Mouse (Mus musculus) testis, postnatal 14 days (tissue): ENCODE results near the gene Wdr76.
"Not testable (repeated sequence)": the region's sequence is repeated elsewhere in the genome, so short reads cannot be mapped to it uniquely, and the experiment has no call there.

Source experiments
- DNase-seq: peaks from one replicate; pipeline ENCODE4 v3.0.0; 2021; ENCODE audit warnings: low spot score

Wdr76 gene

DNA sequence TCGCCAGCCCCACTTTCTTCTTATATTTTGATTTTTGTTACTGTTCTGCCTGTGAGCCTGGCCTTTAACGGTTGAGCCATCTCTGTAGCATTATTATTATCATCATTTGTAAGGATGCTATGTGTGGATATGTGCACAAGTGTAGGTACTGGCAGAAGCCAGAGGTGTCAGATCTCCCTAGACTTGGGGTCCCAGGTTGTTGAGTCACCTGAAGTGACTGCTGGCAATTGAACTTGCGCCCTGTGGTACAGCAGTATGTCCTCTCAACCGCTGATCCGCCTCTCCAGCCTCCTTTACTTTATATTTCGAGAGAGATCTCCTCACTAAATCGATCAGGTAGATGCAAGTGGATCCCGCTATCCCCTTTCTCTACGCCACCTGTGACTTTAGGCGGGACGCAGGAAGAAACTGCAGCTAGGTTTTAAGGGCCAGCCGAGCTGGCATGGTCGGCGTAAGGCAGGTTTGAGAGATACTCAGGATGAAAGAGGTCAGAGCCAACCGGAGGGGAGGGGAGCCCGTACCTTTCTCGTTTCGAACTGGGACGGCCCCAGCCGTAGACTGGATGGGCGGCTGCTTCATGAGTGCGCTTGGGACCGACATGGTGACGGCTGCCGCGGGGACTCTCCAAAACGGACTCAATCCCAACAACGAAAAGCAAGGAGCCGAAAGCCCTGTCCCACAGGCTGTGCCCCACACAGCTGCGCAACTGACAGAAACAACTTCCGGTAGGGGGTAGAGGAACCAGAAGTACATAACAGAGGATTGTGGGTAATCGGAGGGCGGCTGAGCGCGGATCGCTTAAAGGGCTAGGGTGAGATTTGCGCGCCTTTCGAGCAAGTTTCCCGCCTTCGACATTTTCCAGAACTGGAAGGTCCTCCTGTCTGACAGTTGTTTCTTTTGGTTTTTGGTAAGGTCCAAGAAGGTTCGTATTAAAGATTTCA is at the start of gene Wdr76, which contains the start of gene Mfap1a:
Gene Wdr76 (plus strand): TSS at position 782 of the 941 bp plus-strand sequence.
Gene Mfap1a (minus strand): TSS at position 724 of the 941 bp plus-strand sequence.
- DNase-seq: peak; percentile 88

DNA sequence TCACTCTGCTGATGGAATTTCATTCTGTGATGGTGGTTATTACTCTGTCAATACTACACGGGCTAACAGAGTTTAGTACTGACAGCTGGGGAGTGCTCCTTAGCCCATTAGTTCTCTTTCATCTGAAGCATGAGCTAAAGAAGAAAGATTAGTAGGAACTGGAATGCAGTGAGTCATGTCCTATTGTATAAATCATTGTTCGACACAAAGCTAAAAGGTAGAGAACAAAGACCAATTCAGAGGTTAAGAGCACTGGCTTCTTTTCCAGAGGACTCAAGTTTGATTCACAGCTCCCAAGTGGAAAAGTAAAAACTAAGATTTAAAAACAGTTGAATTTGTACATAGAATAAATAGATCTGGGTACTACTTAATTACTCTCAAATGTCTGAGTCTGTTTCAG is 46.5 kb upstream of the Wdr76 start:
- no peak for DNase-seq

DNA sequence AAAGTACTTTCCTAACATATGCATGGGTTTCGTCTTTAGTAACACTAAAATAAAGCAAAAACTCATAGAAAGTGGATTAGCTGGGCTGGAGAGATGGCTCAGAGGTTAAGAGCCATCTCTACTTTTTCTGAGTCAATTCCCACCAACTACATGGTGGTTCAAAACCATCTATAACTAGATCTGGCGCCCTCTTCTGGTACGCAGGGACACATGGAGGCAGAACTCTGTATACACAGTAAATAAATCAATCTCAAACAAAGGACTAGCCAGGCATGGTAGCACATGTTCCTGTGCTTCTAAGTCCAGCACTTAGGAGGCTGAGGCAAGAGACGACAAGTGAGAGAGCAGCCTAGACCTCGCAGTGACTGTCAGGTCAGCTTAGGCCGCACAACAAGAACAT is 37.5 kb upstream of the Wdr76 start:
- not testable (repeated sequence) for DNase-seq

DNA sequence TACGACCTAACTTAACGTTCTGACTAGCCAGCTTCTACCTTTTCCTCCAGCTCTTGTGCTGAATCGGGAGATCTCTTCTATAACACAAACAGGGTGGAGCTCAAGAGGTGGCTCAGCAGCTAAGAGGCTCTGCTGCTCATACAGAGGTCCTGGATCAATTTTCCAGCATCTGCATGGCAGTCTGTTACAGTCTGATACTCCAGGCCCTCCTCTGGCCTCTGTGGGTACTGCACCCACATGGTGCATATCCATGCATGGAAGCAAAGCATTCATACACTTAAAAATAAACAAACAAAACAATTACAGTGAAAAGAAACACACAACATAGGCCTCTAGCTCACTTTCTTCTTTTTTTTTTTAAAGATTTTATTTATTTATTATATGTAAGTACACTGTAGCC is 33.7 kb upstream of the Wdr76 start:
- DNase-seq: not testable (repeated sequence)

DNA sequence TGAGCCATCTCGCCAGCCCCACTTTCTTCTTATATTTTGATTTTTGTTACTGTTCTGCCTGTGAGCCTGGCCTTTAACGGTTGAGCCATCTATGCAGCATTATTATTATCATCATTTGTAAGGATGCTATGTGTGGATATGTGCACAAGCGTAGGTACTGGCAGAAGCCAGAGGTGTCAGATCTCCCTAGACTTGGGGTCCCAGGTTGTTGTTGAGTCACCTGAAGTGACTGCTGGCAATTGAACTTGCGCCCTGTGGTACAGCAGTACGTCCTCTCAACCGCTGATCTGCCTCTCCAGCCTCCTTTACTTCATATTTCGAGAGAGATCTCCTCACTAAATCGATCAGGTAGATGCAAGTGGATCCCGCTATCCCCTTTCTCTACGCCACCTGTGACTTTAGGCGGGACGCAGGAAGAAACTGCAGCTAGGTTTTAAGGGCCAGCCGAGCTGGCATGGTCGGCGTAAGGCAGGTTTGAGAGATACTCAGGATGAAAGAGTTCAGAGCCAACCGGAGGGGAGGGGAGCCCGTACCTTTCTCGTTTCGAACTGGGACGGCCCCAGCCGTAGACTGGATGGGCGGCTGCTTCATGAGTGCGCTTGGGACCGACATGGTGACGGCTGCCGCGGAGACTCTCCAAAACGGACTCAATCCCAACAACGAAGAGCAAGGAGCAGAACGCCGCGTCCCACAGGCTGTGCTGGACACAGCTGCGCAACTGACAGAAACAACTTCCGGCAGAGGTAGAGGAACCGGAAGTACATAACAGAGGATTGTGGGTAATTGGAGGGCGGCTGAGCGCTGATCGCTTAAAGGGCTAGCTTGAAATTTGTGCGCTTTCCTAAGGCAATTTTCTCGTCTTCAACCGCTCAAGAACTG is 33.0 kb upstream of the Wdr76 start, which contains the start of gene Mfap1b:
Gene Mfap1b (minus strand): TSS at position 767 of the 879 bp plus-strand sequence.
- DNase-seq: peak; percentile 84

DNA sequence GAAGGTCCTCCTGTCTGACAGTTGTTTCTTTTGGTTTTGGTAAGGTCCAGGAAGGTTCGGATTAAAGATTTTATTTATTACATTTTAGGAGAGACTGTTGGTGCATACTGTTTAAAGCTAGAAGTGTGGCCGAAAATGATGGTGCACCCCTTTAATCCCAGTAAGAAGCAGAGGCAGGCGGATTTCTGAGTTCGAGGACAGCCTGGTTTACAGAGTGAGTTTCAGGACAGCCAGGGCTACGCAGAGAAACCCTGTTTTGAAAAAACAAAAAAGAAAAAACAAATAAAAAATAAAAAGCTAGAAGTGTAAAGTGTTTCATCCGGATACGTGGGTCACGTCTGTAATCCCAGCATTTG is 32.4 kb upstream of the Wdr76 start:
- DNase-seq: no peak

DNA sequence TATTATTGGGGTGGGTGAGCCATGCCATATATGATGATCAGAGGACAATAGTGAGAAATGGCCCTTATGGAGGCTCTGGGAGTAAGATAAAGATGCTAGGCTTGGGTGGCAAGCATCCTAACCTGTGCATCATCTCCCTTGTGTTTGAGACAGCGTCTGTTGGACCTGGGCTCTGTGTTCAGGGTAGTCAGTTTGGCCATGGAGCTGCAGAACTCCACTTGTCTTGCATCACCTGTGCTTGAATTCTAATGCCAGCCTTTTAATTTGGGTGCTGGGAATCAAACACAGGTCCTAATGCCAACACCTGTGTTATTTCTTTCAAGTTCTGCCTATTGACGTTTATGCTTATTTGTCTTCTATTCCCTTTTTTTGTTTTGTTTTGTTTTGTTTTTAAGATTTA is 31.2 kb upstream of the Wdr76 start:
- DNase-seq: not testable (repeated sequence)

DNA sequence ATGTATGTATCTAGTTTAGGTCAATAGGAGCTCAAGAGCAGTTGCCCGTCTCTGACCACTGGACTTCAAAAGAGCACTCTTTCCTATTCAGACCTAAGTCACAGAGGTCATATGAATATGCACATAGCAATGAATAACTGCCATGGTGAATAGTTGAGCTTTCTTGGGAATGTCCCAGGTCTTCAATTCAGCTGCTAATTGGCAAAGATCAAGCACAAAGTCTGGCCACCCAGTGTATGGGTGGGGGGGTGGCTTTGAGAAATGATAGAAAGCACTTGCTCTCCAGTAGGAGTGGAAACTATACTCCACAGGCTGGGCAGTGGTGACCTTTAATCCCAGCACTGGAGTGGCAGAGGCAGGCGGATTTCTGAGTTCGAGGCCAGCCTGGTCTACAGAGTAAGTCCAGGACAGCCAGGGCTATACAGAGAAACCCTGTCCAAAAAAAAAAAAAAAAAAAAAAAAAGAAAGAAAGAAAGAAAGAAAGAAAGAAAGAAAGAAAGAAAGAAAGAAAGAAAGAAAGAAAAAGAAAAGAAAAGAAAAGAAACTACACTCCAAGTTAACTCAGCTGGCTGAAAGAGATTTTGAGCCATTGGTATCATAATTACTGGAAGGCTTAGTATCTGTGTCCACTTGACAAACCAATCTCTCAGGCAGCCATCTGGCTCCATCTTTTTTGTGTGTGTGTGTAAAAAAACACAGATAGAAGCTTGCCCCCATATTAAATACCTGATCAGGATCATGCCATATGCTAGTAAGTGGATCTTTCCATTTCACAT is 28.8 kb upstream of the Wdr76 start:
- no peak for DNase-seq

DNA sequence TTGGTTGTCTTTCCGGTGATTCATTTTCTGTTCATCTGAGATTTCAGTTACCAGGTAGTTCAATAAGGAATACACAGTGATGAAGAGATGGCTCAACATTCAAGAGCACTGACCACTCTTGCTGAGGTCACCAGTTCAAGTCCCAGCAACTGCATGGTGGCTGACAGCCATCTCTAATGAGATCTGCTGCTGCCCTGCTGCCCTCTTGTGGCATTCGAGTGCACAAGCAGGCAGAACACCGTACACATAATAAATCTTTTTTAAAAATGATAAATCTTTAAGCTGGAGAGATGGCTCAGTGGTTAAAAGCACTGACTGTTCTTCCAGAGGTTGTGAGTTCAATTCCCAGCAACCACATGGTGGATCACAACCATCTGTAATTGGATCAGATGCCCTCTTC is 26.0 kb upstream of the Wdr76 start:
- DNase-seq: no peak

DNA sequence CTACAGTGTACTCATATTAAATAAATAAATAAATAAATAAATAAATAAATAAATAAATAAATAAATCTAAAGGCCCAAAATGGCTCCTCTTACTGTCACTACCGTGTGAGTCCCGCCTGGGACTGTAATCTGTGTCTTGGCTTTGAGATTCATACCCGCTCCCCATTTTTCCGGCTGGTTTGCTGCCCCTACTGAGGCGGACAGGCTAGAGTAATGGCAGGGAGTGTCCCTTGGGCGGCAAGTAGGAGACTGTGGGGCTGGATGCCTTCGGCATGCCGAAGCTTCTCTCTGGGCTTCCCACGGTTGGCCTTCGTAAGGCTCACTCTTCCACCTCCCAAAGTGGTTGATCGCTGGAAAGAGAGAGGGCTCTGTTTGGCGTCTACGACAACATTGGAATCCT is 25.6 kb upstream of the Wdr76 start:
- not testable (repeated sequence) for DNase-seq

DNA sequence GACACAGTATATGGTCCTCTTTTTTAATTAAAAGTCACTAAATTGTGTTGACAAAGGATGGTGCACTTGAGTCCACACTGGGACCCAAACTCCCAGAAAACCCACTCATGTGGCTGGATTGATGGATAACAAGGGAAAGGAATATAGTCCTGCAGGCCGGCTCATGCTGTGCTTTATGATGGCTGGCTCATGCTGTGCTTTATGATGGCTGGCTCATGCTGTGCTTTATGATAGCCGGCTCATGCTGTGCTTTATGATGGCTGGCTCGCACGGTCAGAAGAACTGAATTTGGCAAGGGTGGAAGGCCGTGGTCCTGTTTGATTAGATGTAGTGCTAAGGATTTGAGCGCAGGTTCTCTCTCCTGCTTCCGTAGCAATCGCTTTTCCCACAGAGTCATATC is 22.9 kb upstream of the Wdr76 start:
- no peak for DNase-seq

DNA sequence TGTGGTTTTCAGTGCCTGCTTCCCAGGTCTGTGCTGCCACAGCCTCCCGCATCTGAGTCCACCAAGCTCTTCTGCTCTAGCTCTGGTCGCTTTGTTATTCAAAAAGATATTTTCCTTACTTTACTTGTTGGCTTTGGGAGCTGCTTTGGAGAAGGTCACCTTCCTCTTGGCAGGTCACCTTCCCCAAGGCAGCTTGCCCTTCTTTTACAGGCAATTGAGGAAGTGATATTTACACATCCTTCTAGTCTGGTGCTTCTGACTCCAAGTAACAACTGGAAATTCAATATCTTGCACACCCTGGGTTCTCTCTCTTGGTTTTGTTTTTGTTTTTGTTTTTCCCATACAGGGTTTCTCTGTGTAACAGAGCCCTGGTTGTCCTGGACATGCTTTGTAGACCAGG is 22.1 kb upstream of the Wdr76 start:
- not testable (repeated sequence) for DNase-seq

DNA sequence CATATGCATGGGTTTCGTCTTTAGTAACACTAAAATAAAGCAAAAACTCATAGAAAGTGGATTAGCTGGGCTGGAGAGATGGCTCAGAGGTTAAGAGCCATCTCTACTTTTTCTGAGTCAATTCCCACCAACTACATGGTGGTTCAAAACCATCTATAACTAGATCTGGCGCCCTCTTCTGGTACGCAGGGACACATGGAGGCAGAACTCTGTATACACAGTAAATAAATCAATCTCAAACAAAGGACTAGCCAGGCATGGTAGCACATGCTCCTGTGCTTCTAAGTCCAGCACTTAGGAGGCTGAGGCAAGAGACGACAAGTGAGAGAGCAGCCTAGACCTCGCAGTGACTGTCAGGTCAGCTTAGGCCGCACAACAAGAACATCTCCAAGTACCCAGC is 5.0 kb upstream of the Wdr76 start:
- DNase-seq: not testable (repeated sequence)

DNA sequence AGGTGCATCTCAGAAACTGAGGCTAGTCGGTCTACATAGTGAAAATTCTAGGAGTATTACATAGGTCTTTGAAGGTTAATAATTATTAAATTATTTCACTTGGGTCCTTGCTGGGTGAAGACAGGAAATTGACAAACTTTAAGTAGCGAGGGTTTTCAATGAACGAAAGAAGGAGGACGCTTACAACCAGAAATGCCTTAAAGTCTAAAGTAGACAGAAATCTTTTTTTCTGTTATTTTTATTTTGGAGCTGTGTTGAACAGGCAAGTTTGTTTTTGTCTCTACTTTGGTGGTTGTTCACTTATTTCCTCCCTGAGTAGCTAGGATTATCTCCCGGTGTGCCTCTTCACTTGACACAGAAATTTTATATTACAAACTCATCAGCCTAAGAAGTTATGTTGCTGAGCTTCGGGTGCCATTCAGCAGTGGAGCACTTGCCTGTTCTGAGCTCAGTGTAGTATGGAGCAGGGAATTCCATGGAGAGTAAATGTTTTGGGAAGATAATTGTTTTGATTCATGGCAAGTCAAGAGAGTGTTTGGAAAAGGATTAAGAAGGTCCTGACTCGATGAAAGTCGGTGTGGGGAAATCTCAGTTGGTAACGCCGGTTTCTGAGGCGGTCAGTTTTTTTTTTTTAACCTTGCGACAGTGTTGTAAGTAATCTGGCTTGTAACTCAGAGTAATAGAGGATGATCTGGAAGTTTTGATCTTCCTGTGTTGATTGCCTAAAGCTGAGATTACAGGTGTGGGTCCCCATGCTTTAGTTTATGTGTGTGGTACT is 839 bp downstream of the Wdr76 start:
- DNase-seq: no peak

DNA sequence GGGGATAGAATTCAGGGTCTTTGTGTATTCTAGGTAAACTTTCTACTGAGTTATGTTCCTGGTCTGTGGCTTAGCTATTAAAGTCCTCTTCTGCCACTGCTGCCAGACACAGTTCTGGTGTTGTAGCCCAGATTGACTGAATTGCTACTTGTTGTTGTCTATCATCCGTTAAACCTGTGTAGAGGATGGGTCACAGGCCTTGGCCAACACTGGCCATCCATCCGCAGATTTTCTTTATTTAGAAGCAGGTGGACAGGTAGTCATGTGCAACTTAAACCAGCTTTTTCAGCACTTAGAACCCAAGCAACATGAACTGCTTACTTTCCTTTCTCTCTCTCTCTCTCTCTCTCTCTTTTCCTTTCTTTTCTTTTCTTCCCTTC is 1.4 kb downstream of the Wdr76 start:
- no peak for DNase-seq

DNA sequence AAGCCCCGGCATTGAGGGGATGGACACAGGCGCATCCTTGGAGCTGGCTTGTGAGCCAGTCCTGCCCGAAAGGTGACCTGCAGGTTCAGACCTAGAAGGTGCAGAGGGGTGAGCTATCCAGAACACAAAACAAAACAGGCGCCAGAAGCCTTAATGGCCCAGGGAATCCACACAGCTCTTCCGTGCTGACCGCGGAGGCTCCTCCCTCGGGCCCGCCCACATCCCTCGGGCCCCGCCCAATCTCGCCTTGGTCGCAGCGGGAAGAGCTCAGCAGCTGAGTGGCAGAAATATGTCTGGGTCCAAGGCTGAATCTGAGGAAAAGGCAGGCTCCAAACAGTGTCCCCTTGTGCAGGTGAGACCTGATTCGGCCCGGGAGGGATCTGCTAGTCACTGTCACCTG is 3.1 kb downstream of the Wdr76 start:
- peak; percentile 83 for DNase-seq

DNA sequence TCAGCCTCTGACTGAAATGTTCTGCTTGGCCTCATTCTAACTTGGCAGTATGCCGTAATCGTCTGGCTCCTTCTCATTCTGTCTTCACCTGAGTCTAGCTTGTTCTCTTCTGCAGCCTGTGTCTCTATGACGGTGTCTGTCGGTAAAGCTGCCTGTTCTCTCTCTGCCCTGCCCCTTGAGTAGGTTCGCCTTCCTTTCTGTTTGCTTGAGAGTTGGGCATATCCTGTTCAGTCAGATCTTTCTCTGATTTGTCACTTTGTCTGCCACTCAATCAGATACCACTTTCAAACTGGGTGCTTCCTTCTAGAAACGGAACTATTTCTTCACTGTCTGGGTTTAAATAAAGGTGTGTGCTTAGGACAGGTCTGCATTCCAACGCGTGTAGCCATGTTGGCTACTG is 4.9 kb downstream of the Wdr76 start:
- no peak for DNase-seq

DNA sequence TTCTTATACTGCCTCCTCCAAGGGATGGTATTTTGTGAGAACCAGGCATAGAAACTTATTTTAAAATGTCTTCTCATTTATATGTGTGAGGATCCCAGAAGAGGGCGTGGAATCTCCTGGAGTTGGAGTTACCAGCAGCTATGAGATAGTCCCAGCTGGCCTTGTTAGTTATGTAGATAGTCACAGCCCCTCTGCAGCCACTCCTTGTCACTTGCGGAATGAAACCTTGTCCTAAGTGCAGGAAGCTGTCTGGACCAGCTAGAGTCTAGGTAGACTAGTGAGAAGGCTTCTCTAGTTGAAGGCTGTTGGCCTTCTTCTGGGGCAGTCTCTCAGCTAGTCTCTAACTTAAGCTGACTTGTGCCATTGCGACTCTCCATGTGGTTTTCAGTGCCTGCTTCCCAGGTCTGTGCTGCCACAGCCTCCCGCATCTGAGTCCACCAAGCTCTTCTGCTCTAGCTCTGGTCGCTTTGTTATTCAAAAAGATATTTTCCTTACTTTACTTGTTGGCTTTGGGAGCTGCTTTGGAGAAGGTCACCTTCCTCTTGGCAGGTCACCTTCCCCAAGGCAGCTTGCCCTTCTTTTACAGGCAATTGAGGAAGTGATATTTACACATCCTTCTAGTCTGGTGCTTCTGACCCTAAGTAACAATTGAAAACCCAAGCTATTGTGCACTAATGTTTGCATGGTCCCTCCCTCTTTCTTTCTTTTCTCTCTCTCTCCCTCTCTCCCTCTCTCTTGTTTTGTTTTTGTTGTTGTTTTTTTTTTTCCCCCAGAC is 6.7 kb downstream of the Wdr76 start:
- DNase-seq: not testable (repeated sequence)

DNA sequence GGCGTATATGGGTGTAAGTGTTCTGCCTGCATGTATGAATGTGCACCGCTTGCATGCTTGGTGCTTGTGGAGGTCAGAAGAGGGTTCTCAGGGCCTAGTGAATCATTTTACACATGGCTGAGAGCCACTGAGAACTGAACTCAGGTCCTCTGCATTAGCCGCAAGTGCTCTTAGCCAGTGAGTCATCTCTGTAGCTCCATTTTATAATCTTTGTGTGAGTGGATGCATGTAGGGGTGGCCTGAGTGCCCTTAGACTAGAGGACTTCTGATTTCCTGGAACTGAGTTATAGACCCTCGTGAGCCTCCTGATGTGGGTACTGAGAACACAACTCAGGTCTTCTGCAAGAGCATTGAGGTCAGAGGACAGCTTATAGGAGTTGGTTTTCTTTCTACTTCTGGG is 7.7 kb downstream of the Wdr76 start:
- no peak for DNase-seq

DNA sequence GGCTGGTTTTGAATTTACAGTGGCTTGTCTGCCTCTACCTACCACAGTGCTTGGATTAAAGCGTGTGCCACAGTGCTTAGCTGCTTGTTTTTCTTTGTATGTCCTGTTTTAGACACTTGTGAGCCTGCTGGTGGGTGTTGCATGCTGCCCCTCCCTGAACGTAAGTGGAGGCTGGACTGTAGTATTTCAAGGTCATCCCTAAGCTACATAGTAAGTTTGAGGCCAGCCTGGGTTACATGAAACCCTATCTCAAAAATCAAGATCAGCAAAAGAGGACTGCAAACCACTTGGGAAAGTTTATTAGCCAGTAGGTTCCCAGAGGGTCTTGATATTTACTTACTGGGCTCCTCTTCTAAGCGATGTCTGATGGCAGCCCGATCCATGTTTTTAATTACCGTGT is 11.6 kb downstream of the Wdr76 start:
- no peak for DNase-seq
